Mouse (Mus musculus) neural tube, embryonic 14.5 days (tissue): Measurements from ENCODE around the gene Usf3. TPM values are rescaled to one million over a fixed set of nuclear protein-coding genes. Genes with fewer than 3 reads are reported as not detected.

Experiments
- ATAC-seq: fragments of 200-750 bp; cut with Nextera tagmentation; 2 replicates; pipeline ENCODE4 v1.8.0; 2017; ENCODE audit warnings: low read depth, mild to moderate bottlenecking, moderate TSS enrichment, moderate library complexity
- H3K27ac ChIP-seq: fragments of 300-500 bp; sonication (generic); 2 replicates; pipeline ENCODE4 v1.5.1; 2014; ENCODE audit warnings: low read depth, mild to moderate bottlenecking, control low read depth, low read length, moderate library complexity, mixed read lengths
- H3K27me3 ChIP-seq: fragments of 300-500 bp; sonication (generic); 2 replicates; pipeline ENCODE4 v1.6.1; 2014; ENCODE audit warnings: low read length; ENCODE audit not compliant: control insufficient read depth, insufficient read depth
- H3K36me3 ChIP-seq: fragments of 300-500 bp; sonication (generic); 2 replicates; pipeline ENCODE4 v1.6.1; 2014; ENCODE audit warnings: low read length, mixed read lengths; ENCODE audit not compliant: control insufficient read depth, insufficient read depth
- H3K4me1 ChIP-seq: fragments of 300-500 bp; sonication (generic); 2 replicates; pipeline ENCODE4 v1.6.1; 2014; ENCODE audit warnings: low read length; ENCODE audit not compliant: control insufficient read depth, insufficient read depth
- H3K4me2 ChIP-seq: fragments of 300-500 bp; sonication (generic); 2 replicates; pipeline ENCODE4 v1.6.1; 2014; ENCODE audit warnings: mild to moderate bottlenecking, low read depth, low read length, control low read depth
- H3K4me3 ChIP-seq: fragments of 300-500 bp; sonication (generic); 2 replicates; pipeline ENCODE4 v1.5.1; 2014; ENCODE audit warnings: low read depth, low read length, control low read depth, mixed read lengths
- H3K9ac ChIP-seq: fragments of 300-500 bp; sonication (generic); replicated peaks from 2 replicates; pipeline ENCODE4 v1.6.1; 2014; ENCODE audit warnings: low read depth, mild to moderate bottlenecking, control low read depth, low read length, mixed read lengths
- H3K9me3 ChIP-seq: fragments of 300-500 bp; sonication (generic); 2 replicates; pipeline ENCODE4 v1.6.1; 2016; ENCODE audit warnings: low read length; ENCODE audit not compliant: control insufficient read depth
- WGBS: fragments of 180-500 bp; shearing (Covaris S2); extraction: QIAGEN DNeasy Blood & Tissue Kit; methylation state at CpG from one replicate; pipeline ENCODE4 v1.1.7; 2014; 5-methylcytosine and 5-hydroxymethylcytosine counted together
- polyA plus RNA-seq: library from polyadenylated mRNA; unstranded; fragments of >200 nt; fragmentation: Nextera tagmentation; extraction: Ambion mirVana; gene quantifications from 2 replicates; pipeline ENCODE4 v1.2.1, GENCODE M21; 2014

The Usf3 gene
- polyA plus RNA-seq, 1 experiment from 2014 or later: 5.8 TPM

- Histone ChIP-seq H3K27me3 (no peaks in the 10 kb centered on the region), H3K4me2 (no peak overlapping the region), H3K4me3 (no peak overlapping the region), H3K4me1 (no peaks in the 10 kb centered on the region), H3K36me3 (no peaks in the 10 kb centered on the region), H3K27ac (no peak overlapping the region), H3K9me3 (no peaks in the 10 kb centered on the region), H3K9ac (no peak overlapping the region)
- ATAC-seq: no peak
- 72% methylated on average over 8 of the region's 8 CpGs for WGBS
These were observed 67.4 kb downstream of the Usf3 start for GRCm38 (mm10) chr16:44240406-44240805.

- WGBS: 4% methylated on average over 1 of the region's 1 CpGs
- Histone ChIP-seq H3K27ac (no peak overlapping the region), H3K27me3 (no peaks in the 10 kb centered on the region), H3K4me3 (no peak overlapping the region), H3K9ac (no peak overlapping the region), H3K4me1 (no peaks in the 10 kb centered on the region), H3K9me3 (no peaks in the 10 kb centered on the region), H3K36me3 (no peaks in the 10 kb centered on the region), H3K4me2 (no peak overlapping the region)
- ATAC-seq: peak; percentile 81
These were observed 69.6 kb downstream of the Usf3 start for GRCm38 (mm10) chr16:44242633-44243032.

- 74% methylated on average over 7 of the region's 7 CpGs for WGBS
These were observed 70.3 kb downstream of the Usf3 start for GRCm38 (mm10) chr16:44243323-44243722.

GRCm38 (mm10) chr16:44249985-44250384, 76.9 kb downstream of the Usf3 start:
- H3K36me3 ChIP-seq: no peaks in the 10 kb centered on the region
- 92% methylated on average over 10 of the region's 10 CpGs for WGBS
- ATAC-seq: no peak

More at GRCm38 (mm10) chr16:44243323-44243722, 70.3 kb downstream of the Usf3 start:
- H3K4me3 ChIP-seq: no peak overlapping the region
- no peaks in the 10 kb centered on the region for H3K36me3 ChIP-seq
- no peaks in the 10 kb centered on the region for H3K9me3 ChIP-seq
- H3K4me2 ChIP-seq: no peak overlapping the region
- no peak overlapping the region for H3K9ac ChIP-seq
- no peak overlapping the region for H3K27ac ChIP-seq
- ATAC-seq: no peak
- H3K4me1 ChIP-seq: no peaks in the 10 kb centered on the region
- H3K27me3 ChIP-seq: no peaks in the 10 kb centered on the region

GRCm38 (mm10) chr16:44252735-44253134, 79.7 kb downstream of the Usf3 start:
- no peaks in the 10 kb centered on the region for H3K36me3 ChIP-seq
- WGBS: 93% methylated on average over 3 of the region's 3 CpGs
- H3K27ac ChIP-seq: no peak overlapping the region
- no peaks in the 10 kb centered on the region for H3K9me3 ChIP-seq
- H3K4me1 ChIP-seq: no peaks in the 10 kb centered on the region
- H3K4me3 ChIP-seq: no peak overlapping the region
- H3K4me2 ChIP-seq: no peak overlapping the region
- ATAC-seq: no peak
- H3K27me3 ChIP-seq: no peaks in the 10 kb centered on the region
- no peak overlapping the region for H3K9ac ChIP-seq

More at GRCm38 (mm10) chr16:44249985-44250384, 76.9 kb downstream of the Usf3 start:
- Histone ChIP-seq H3K4me3 (no peak overlapping the region), H3K9me3 (no peaks in the 10 kb centered on the region), H3K4me2 (no peak overlapping the region), H3K9ac (no peak overlapping the region), H3K4me1 (no peaks in the 10 kb centered on the region), H3K27ac (no peak overlapping the region), H3K27me3 (no peaks in the 10 kb centered on the region)

GRCm38 (mm10) chr16:44253797-44254634, 81.0 kb downstream of the Usf3 start:
- Histone ChIP-seq H3K4me2 (no peak overlapping the region), H3K4me3 (no peak overlapping the region), H3K27ac (no peak overlapping the region), H3K27me3 (no peaks in the 10 kb centered on the region), H3K36me3 (no peaks in the 10 kb centered on the region), H3K9me3 (no peaks in the 10 kb centered on the region), H3K9ac (no peak overlapping the region), H3K4me1 (no peaks in the 10 kb centered on the region)
- 82% methylated on average over 7 of the region's 7 CpGs for WGBS
- no peak for ATAC-seq

- H3K9me3 ChIP-seq: no peaks in the 10 kb centered on the region
- ATAC-seq: no peak
- WGBS: 81% methylated on average over 7 of the region's 7 CpGs
- no peak overlapping the region for H3K4me3 ChIP-seq
- no peak overlapping the region for H3K4me2 ChIP-seq
- H3K27ac ChIP-seq: no peak overlapping the region
- no peak overlapping the region for H3K9ac ChIP-seq
- no peaks in the 10 kb centered on the region for H3K27me3 ChIP-seq
- H3K4me1 ChIP-seq: no peaks in the 10 kb centered on the region
- H3K36me3 ChIP-seq: no peaks in the 10 kb centered on the region
These were observed 81.7 kb downstream of the Usf3 start for GRCm38 (mm10) chr16:44254698-44255097.

- 91% methylated on average over 3 of the region's 3 CpGs for WGBS
These were observed 84.4 kb downstream of the Usf3 start for GRCm38 (mm10) chr16:44257476-44257875.

GRCm38 (mm10) chr16:44264916-44265315, 91.9 kb downstream of the Usf3 start:
- Histone ChIP-seq H3K4me2 (no peak overlapping the region), H3K4me3 (no peak overlapping the region), H3K9me3 (no peaks in the 10 kb centered on the region), H3K27me3 (no peaks in the 10 kb centered on the region), H3K36me3 (no peaks in the 10 kb centered on the region), H3K9ac (no peak overlapping the region), H3K27ac (no peak overlapping the region), H3K4me1 (no peaks in the 10 kb centered on the region)
- 57% methylated on average over 2 of the region's 2 CpGs for WGBS
- ATAC-seq: no peak

More at GRCm38 (mm10) chr16:44257476-44257875, 84.4 kb downstream of the Usf3 start:
- no peak overlapping the region for H3K4me3 ChIP-seq
- no peak overlapping the region for H3K9ac ChIP-seq
- no peak overlapping the region for H3K27ac ChIP-seq
- no peaks in the 10 kb centered on the region for H3K36me3 ChIP-seq
- no peaks in the 10 kb centered on the region for H3K9me3 ChIP-seq
- H3K4me1 ChIP-seq: no peaks in the 10 kb centered on the region
- no peaks in the 10 kb centered on the region for H3K27me3 ChIP-seq
- H3K4me2 ChIP-seq: no peak overlapping the region
- ATAC-seq: no peak
